Mouse (Mus musculus) limb, embryonic 10.5 days (tissue): ENCODE measurements at regions not wholly inside any gene's neighbourhood (a gene's known extent, or its start where the extent isn't known, plus 50 kb on each side); places are given as distances from the start of the nearest gene placed in this dataset.

Experiments used
- DNase-seq: peaks from one replicate; pipeline ENCODE4 v3.0.0-alpha.2; 2017; ENCODE audit warnings: low spot score
- H3K27ac ChIP-seq: fragments of 300-500 bp; sonication (generic); 2 replicates; pipeline ENCODE4 v1.5.1; 2016; ENCODE audit warnings: mild to moderate bottlenecking
- H3K27me3 ChIP-seq: fragments of 300-500 bp; sonication (generic); 2 replicates; pipeline ENCODE4 v1.6.1; 2016; ENCODE audit warnings: low read depth, mild to moderate bottlenecking; ENCODE audit not compliant: poor library complexity, severe bottlenecking
- H3K36me3 ChIP-seq: fragments of 300-500 bp; sonication (generic); 2 replicates; pipeline ENCODE4 v1.6.1; 2016; ENCODE audit warnings: mild to moderate bottlenecking, moderate library complexity
- H3K4me1 ChIP-seq: fragments of 300-500 bp; sonication (generic); 2 replicates; pipeline ENCODE4 v1.6.1; 2016
- H3K4me3 ChIP-seq: fragments of 300-500 bp; sonication (generic); 2 replicates; pipeline ENCODE4 v1.5.1; 2016; ENCODE audit warnings: mild to moderate bottlenecking, moderate library complexity
- H3K9me3 ChIP-seq: fragments of 300-500 bp; sonication (generic); replicated peaks from 2 replicates; pipeline ENCODE4 v1.6.1; 2016; ENCODE audit warnings: mild to moderate bottlenecking
- WGBS: fragments of 180-500 bp; shearing (Covaris S2); methylation state at CpG from one replicate; pipeline ENCODE4 v1.1.7; 2016; 5-methylcytosine and 5-hydroxymethylcytosine counted together

DNA sequence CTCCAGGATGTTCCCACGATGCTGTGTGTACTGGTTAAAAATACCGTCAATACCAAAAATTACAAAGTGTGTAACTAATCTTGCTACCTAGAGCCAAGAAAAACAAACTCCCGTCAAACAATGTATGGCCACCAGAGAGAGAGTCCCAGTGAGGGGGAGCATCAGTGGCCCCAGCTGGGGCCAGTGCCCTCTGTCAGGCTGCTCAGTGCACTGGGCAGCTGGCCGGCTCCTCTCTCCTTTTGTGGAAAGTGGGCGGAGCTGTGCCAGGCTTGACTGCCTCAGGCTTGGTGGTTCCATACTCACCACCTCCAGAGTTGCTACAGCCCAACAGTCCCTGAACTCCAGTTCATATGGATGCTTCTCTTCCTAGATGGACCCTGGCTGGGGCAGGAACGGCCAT, 53.8 kb upstream of the Sept5 start:
- no peak overlapping the region for H3K27ac ChIP-seq
- peaks cover 14% of the 10 kb centered on the region for H3K27me3 ChIP-seq
- H3K9me3 ChIP-seq: no peaks in the 10 kb centered on the region
- no peak overlapping the region for H3K4me3 ChIP-seq
- DNase-seq: no peak
- 73% methylated on average over 6 of the region's 6 CpGs for WGBS
- H3K4me1 ChIP-seq: peaks cover 20% of the 10 kb centered on the region
- H3K36me3 ChIP-seq: no peaks in the 10 kb centered on the region

DNA sequence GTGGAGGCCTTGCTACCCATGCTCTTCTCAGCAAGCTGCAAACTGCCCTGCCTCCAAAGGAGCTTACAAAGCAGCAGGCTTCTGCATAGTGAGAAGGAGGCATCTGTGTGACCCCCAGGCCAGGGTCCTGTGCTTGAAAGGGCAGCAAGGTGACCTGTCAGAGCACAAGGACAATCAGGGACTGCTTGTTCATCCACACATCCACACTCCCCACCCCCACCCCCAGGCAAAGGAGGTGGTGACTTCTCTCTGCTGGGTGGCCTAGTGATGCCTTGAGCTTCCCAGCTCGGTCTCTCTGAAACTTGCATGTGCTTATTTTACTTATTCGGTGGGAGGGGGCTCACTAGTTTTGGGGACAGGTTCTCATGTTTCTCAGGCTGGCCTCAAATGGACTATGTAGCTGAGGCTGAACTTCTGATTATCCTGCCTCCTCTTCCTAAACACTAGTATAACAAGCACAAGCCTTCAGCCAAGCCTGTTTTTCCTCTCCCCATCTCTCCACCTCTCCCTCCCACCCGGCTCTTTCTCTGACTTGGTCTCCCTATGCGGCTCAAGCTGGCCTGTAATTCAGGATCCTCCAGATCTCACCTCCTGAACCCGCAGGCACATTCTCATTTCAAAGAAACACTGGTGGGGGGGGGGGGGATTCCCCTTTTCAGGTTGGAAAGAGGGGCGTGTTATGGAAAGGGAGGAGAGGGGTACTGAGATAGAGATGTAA, 56.4 kb upstream of the Sept5 start:
- no peaks in the 10 kb centered on the region for H3K9me3 ChIP-seq
- DNase-seq: no peak
- peak overlapping the region; percentile 68; the same call in 1 of the 2 replicates for H3K27ac ChIP-seq
- H3K4me3 ChIP-seq: no peak overlapping the region
- peaks cover 14% of the 10 kb centered on the region for H3K27me3 ChIP-seq
- H3K4me1 ChIP-seq: peaks cover 20% of the 10 kb centered on the region
- 5% methylated on average over 6 of the region's 6 CpGs for WGBS
- no peaks in the 10 kb centered on the region for H3K36me3 ChIP-seq

DNA sequence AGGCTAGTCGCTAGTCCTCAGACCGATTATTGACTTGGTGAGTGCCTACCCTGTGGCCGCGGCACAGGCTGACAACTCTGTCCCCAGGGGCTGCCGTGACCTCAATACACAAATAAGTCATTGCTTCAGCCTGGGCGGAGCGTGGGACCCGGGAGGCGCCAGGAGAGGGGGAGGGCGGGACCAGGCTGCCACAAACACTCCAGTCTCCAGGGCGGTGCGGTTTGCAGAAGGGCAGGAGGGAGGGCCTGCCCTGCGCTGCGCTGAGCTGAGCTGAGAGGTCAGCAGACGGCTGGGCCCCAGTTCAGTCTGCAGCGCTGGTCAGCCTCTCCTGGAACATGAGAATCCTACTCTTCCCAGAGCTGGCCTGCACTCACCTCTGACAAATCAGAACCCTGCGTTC, 57.2 kb upstream of the Sept5 start:
- peak; percentile 85 for DNase-seq
- H3K4me3 ChIP-seq: peak overlapping the region; percentile 40
- peaks cover 13% of the 10 kb centered on the region for H3K27me3 ChIP-seq
- H3K4me1 ChIP-seq: peaks cover 20% of the 10 kb centered on the region
- H3K9me3 ChIP-seq: no peaks in the 10 kb centered on the region
- under 1% methylated on average over 17 of the region's 17 CpGs for WGBS
- no peaks in the 10 kb centered on the region for H3K36me3 ChIP-seq
- H3K27ac ChIP-seq: peak overlapping the region; percentile 77

GRCm38 (mm10) chr16:18687367-18687766, 57.6 kb upstream of the Sept5 start:
- Histone ChIP-seq H3K4me1 (peaks cover 20% of the 10 kb centered on the region), H3K27ac (peak overlapping the region; percentile 77), H3K36me3 (no peaks in the 10 kb centered on the region), H3K4me3 (peak overlapping the region; percentile 40), H3K27me3 (peaks cover 8% of the 10 kb centered on the region; the same call in 1 of the 2 replicates), H3K9me3 (no peaks in the 10 kb centered on the region)
- WGBS: 5% methylated on average over 8 of the region's 8 CpGs
- DNase-seq: peak; percentile 82

GRCm38 (mm10) chr16:18695596-18695995, 65.8 kb upstream of the Sept5 start:
- H3K36me3 ChIP-seq: no peaks in the 10 kb centered on the region
- 81% methylated on average over 5 of the region's 5 CpGs for WGBS
- DNase-seq: no peak
- H3K4me1 ChIP-seq: peaks cover 7% of the 10 kb centered on the region
- H3K27me3 ChIP-seq: no peaks in the 10 kb centered on the region
- no peaks in the 10 kb centered on the region for H3K9me3 ChIP-seq
- no peak overlapping the region for H3K4me3 ChIP-seq
- H3K27ac ChIP-seq: no peak overlapping the region

DNA sequence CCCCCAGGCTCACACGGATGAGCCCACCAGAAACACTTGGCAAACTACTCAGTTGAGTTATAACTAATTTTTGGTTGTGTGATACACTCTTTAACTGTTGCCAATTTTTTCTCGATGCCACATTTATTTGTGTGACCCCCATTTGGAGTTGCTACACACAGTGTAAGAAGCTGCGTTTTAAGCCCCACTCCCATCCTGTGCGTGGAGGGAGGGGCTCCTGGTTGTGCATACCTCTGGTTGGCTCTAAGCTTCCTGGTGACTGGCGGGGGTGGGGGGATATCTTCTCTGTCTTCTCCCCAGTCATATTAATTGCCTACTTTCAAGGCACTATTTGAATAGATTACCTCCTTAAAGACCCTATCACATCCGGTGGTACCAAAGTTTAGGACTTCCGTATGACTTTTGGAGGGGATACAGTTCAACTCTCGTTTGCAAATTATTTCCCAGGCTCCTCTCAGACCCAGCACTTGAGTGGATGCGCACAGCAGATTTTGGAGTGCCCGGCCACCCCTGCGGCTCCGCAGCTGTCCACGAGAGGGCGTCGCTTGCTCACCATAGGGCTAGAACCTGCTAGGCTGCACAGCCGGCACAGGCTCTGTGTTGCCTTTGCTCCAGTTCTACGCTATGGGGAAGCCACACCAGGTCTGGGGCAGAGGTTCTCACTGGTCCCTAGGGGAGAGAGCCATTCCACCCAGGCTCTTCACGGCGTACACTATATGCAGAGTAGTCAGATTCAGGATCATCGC, 66.5 kb upstream of the Sept5 start:
- Histone ChIP-seq H3K4me3 (0 out of 2 replicates have a peak overlapping the region, but pooled peaks have one; percentile 5), H3K27me3 (no peaks in the 10 kb centered on the region), H3K9me3 (no peaks in the 10 kb centered on the region), H3K36me3 (no peaks in the 10 kb centered on the region), H3K4me1 (peaks cover 7% of the 10 kb centered on the region), H3K27ac (no peak overlapping the region)
- peak; percentile 91 for DNase-seq
- 13% methylated on average over 20 of the region's 20 CpGs for WGBS

DNA sequence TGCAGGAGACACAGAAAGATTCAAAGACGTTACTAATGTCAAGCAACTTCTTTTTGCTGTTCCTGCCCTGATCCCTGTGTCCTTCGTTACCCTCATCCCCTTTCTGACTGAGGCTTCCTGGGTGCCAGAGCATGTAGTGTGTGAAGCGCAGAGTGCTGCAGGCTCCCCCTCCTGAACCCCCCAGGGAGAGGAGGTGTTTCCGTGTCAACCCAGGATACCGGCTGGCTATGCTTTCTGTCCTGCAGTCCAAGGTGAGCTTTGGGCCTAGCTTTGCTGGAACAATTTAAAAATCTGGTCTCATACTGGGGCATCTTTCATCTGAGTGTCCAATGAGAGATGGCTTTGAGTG, 67.0 kb upstream of the Sept5 start:
- Histone ChIP-seq H3K4me3 (no peak overlapping the region), H3K36me3 (no peaks in the 10 kb centered on the region), H3K27ac (no peak overlapping the region), H3K9me3 (no peaks in the 10 kb centered on the region), H3K27me3 (no peaks in the 10 kb centered on the region), H3K4me1 (peaks cover 7% of the 10 kb centered on the region)
- 64% methylated on average over 5 of the region's 5 CpGs for WGBS
- DNase-seq: no peak

- no peaks in the 10 kb centered on the region for H3K9me3 ChIP-seq
- H3K4me3 ChIP-seq: no peak overlapping the region
- H3K36me3 ChIP-seq: no peaks in the 10 kb centered on the region
- no peak for DNase-seq
- 0 out of 2 replicates have a peak, but pooled peaks cover 4% of the 10 kb centered on the region for H3K27me3 ChIP-seq
- H3K4me1 ChIP-seq: peaks cover 6% of the 10 kb centered on the region; the same call in 1 of the 2 replicates
- WGBS: 69% methylated on average over 9 of the region's 9 CpGs
- H3K27ac ChIP-seq: no peak overlapping the region
These were observed 72.5 kb upstream of the Cldn5 start for GRCm38 (mm10) chr16:18704126-18704525.

GRCm38 (mm10) chr16:18705028-18705648, 71.5 kb upstream of the Cldn5 start:
- WGBS: 63% methylated on average over 9 of the region's 9 CpGs

GRCm38 (mm10) chr16:18711637-18712125, 65.0 kb upstream of the Cldn5 start:
- no peaks in the 10 kb centered on the region for H3K27me3 ChIP-seq
- no peaks in the 10 kb centered on the region for H3K9me3 ChIP-seq
- no peak overlapping the region for H3K27ac ChIP-seq
- no peaks in the 10 kb centered on the region for H3K36me3 ChIP-seq
- no peaks in the 10 kb centered on the region for H3K4me1 ChIP-seq
- WGBS: 90% methylated on average over 1 of the region's 1 CpGs
- no peak overlapping the region for H3K4me3 ChIP-seq
- DNase-seq: no peak

More at GRCm38 (mm10) chr16:18705028-18705648, 71.5 kb upstream of the Cldn5 start:
- no peaks in the 10 kb centered on the region for H3K36me3 ChIP-seq
- H3K4me1 ChIP-seq: peaks cover 6% of the 10 kb centered on the region; the same call in 1 of the 2 replicates
- H3K27ac ChIP-seq: no peak overlapping the region
- 0 out of 2 replicates have a peak, but pooled peaks cover 4% of the 10 kb centered on the region for H3K27me3 ChIP-seq
- no peak for DNase-seq
- no peaks in the 10 kb centered on the region for H3K9me3 ChIP-seq
- no peak overlapping the region for H3K4me3 ChIP-seq

GRCm38 (mm10) chr16:18713017-18713416, 63.6 kb upstream of the Cldn5 start:
- no peak overlapping the region for H3K27ac ChIP-seq
- no peaks in the 10 kb centered on the region for H3K27me3 ChIP-seq
- no peak for DNase-seq
- H3K4me3 ChIP-seq: no peak overlapping the region
- no peaks in the 10 kb centered on the region for H3K36me3 ChIP-seq
- no peaks in the 10 kb centered on the region for H3K4me1 ChIP-seq
- 77% methylated on average over 5 of the region's 5 CpGs for WGBS
- H3K9me3 ChIP-seq: no peaks in the 10 kb centered on the region

- Histone ChIP-seq H3K36me3 (no peaks in the 10 kb centered on the region), H3K27me3 (no peaks in the 10 kb centered on the region), H3K27ac (no peak overlapping the region), H3K4me3 (no peak overlapping the region), H3K4me1 (no peaks in the 10 kb centered on the region), H3K9me3 (no peaks in the 10 kb centered on the region)
- 77% methylated on average over 3 of the region's 3 CpGs for WGBS
- no peak for DNase-seq
These were observed 61.3 kb upstream of the Cldn5 start for GRCm38 (mm10) chr16:18715381-18715780.

- no peaks in the 10 kb centered on the region for H3K27me3 ChIP-seq
- no peak for DNase-seq
- no peaks in the 10 kb centered on the region for H3K4me1 ChIP-seq
- no peaks in the 10 kb centered on the region for H3K9me3 ChIP-seq
- H3K27ac ChIP-seq: no peak overlapping the region
- no peaks in the 10 kb centered on the region for H3K36me3 ChIP-seq
- H3K4me3 ChIP-seq: no peak overlapping the region
- 50% methylated on average over 2 of the region's 2 CpGs for WGBS
These were observed 58.6 kb upstream of the Cldn5 start for GRCm38 (mm10) chr16:18718040-18718439.
